Mouse (Mus musculus) G1E (cell line): Measurements from ENCODE around the gene Cercam. TPM values are rescaled to one million over a fixed set of nuclear protein-coding genes. Genes with fewer than 3 reads are reported as not detected.

ENCODE experiments used
- ATAC-seq: 2 replicates; pipeline ENCODE4 v1.8.0; 2016; ENCODE audit warnings: mild to moderate bottlenecking; ENCODE audit not compliant: insufficient number of reproducible peaks, poor library complexity, low FRiP score, severe bottlenecking; ENCODE audit errors: extremely low read depth
- DNase-seq: peaks from one replicate; pipeline ENCODE4 v3.0.0; 2012; ENCODE audit warnings: low spot score
- H3K27me3 ChIP-seq: 2 replicates; pipeline ENCODE4 v1.6.1; 2012; ENCODE audit warnings: mild to moderate bottlenecking, low read length, inconsistent platforms; ENCODE audit not compliant: insufficient read depth
- H3K36me3 ChIP-seq: replicated peaks from 2 replicates; pipeline ENCODE3; 2012; ENCODE audit warnings: mild to moderate bottlenecking, inconsistent platforms
- H3K4me1 ChIP-seq: 2 replicates; pipeline ENCODE4 v1.6.1; 2012; ENCODE audit warnings: low read depth, low read length, inconsistent platforms, mixed read lengths; ENCODE audit not compliant: insufficient read depth
- H3K4me3 ChIP-seq: 2 replicates; pipeline ENCODE4 v1.5.1; 2012; ENCODE audit warnings: low read depth, mild to moderate bottlenecking, inconsistent platforms, low read length, moderate library complexity, mixed read lengths
- H3K9me3 ChIP-seq: replicated peaks from 2 replicates; pipeline ENCODE4 v1.6.1; 2012; ENCODE audit warnings: inconsistent platforms
- CTCF ChIP-seq: IDR thresholded peaks from 2 replicates; pipeline ENCODE4 v1.5.1; 2012; ENCODE audit warnings: low read depth, low read length, inconsistent platforms, mixed read lengths
- GATA1 ChIP-seq: IDR thresholded peaks from 2 replicates; pipeline ENCODE4 v1.6.1; 2012; ENCODE audit warnings: borderline replicate concordance, low read length, inconsistent platforms, mixed read lengths
- GATA2 ChIP-seq: IDR thresholded peaks from 2 replicates; pipeline ENCODE4 v1.6.1; 2012; ENCODE audit warnings: low read depth, low read length, inconsistent platforms, borderline replicate concordance
- POLR2AphosphoS5 ChIP-seq: IDR thresholded peaks from 2 replicates; pipeline ENCODE4 v1.6.1; 2012; ENCODE audit warnings: low read depth, low read length, inconsistent platforms; ENCODE audit not compliant: insufficient replicate concordance
- TAL1 ChIP-seq: conservative IDR thresholded peaks from 2 replicates; pipeline ENCODE4 v1.6.1; 2012; ENCODE audit warnings: low read depth, low read length, inconsistent platforms, mixed read lengths
- polyA plus RNA-seq: library from polyadenylated mRNA; stranded (reverse); fragments of >175 nt; gene quantifications from 2 replicates; pipeline ENCODE4 v1.2.3, GENCODE M21; 2012
- total RNA-seq, 2 experiments: library from RNA; stranded (forward) in 1 of 2; stranded (reverse) in 1 of 2; fragments of 200-1000 nt in 1 of 2; fragments of >200 nt in 1 of 2; fragmentation: Nextera tagmentation in 1 of 2; gene quantifications; 2 replicates each; pipeline ENCODE4 v1.2.3; 2014 to 2017

The Cercam gene
- total and polyA plus RNA-seq, 3 experiments = 2.9 to 23.6 (median 21.1) TPM

DNA sequence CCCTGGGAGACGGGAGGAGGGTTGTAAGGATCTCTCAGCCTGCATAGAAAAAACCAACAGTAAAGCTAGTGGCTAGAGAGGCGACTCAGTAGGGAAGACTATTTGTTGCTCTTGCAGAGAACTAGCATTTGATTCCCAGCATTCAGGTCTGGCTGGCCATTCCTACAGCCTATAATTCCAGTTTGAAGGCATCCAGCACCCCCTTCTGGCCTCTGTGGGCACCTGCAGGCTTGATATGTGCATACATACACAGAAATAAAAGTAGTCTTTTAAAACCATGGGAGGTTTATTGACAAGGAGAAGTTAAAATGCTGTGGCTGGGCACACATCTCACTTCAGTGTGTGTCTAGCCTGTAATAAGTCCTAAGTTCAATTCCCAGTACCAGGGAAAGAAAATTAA lies 41.1 kb downstream of the Cercam start:
- Histone ChIP-seq H3K4me3 (no peak overlapping the region), H3K4me1 (no peaks in the 10 kb centered on the region), H3K36me3 (peaks cover 87% of the 10 kb centered on the region), H3K9me3 (no peaks in the 10 kb centered on the region), H3K27me3 (no peaks in the 10 kb centered on the region)
- TF ChIP-seq CTCF (0 out of 2 replicates have a peak, but pooled peaks have one; percentile 23), POLR2AphosphoS5 (no peak)
- DNase-seq (no peak), ATAC-seq (no peak)

- Histone ChIP-seq H3K36me3 (peaks cover 88% of the 10 kb centered on the region), H3K4me3 (no peak overlapping the region)
- no peak for ATAC-seq
Measured at GRCm38 (mm10) chr2:29917621-29918020, 48.7 kb downstream of the Cercam start.

GRCm38 (mm10) chr2:29922011-29922410 lies 53.0 kb downstream of the Cercam start:
- Histone ChIP-seq H3K27me3 (no peaks in the 10 kb centered on the region), H3K4me1 (0 out of 2 replicates have a peak, but pooled peaks cover 3% of the 10 kb centered on the region), H3K4me3 (no peak overlapping the region), H3K36me3 (peaks cover 92% of the 10 kb centered on the region), H3K9me3 (no peaks in the 10 kb centered on the region)
- TF ChIP-seq POLR2AphosphoS5 (no peak), CTCF (no peak), GATA2 (no peak), TAL1 (no peak), GATA1 (no peak)
- ATAC-seq = no peak
- no peak for DNase-seq

More at GRCm38 (mm10) chr2:29917621-29918020, 48.7 kb downstream of the Cercam start:
- Histone ChIP-seq H3K9me3 (no peaks in the 10 kb centered on the region), H3K27me3 (no peaks in the 10 kb centered on the region), H3K4me1 (0 out of 2 replicates have a peak, but pooled peaks cover 3% of the 10 kb centered on the region)
- TF ChIP-seq GATA2 (no peak), POLR2AphosphoS5 (no peak), CTCF (no peak), TAL1 (no peak), GATA1 (no peak)
- DNase-seq = no peak

DNA sequence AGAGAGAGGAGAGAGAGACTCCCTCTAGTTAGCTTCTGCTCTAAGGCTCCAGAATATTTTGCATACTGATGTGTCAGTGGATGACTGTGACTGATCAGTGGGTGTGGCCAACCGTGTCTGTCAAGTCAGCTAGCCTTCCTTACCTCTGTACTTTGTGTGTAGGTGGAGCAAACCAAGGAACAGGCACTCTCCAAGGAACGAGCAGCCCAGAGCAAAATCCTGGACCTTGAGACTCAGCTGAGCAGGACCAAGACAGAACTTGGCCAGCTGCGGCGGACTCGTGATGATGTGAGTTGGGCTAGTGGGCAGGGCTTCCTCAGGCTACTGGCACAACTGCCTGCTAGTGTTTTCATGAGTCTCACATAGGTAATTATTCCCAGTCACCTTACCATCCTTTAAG lies 57.6 kb downstream of the Cercam start:
- Histone ChIP-seq H3K4me1 (no peaks in the 10 kb centered on the region), H3K9me3 (no peaks in the 10 kb centered on the region), H3K36me3 (peaks cover 92% of the 10 kb centered on the region), H3K27me3 (no peaks in the 10 kb centered on the region), H3K4me3 (no peak overlapping the region)
- no peak for ATAC-seq
- TF ChIP-seq GATA1 (no peak), CTCF (no peak), GATA2 (no peak), POLR2AphosphoS5 (no peak), TAL1 (no peak)
- no peak for DNase-seq

- Histone ChIP-seq H3K9me3 (no peaks in the 10 kb centered on the region), H3K36me3 (peaks cover 56% of the 10 kb centered on the region), H3K27me3 (no peaks in the 10 kb centered on the region), H3K4me1 (peaks cover 4% of the 10 kb centered on the region; the same call in 1 of the 2 replicates), H3K4me3 (no peak overlapping the region)
- no peak for TF ChIP-seq GATA2
- TF ChIP-seq TAL1 = no peak
- TF ChIP-seq GATA1 = no peak
- no peak for TF ChIP-seq CTCF
- TF ChIP-seq POLR2AphosphoS5 = no peak
- no peak for DNase-seq
- ATAC-seq = no peak
Measured at GRCm38 (mm10) chr2:29930506-29930905, 61.5 kb downstream of the Cercam start.

GRCm38 (mm10) chr2:29931194-29931593 lies 62.2 kb downstream of the Cercam start:
- ATAC-seq = no peak
- no peaks in the 10 kb centered on the region for H3K27me3 ChIP-seq
- peaks cover 8% of the 10 kb centered on the region for H3K4me1 ChIP-seq
- no peak for TF ChIP-seq POLR2AphosphoS5
- peaks cover 52% of the 10 kb centered on the region for H3K36me3 ChIP-seq
- no peak for DNase-seq
- no peak overlapping the region for H3K4me3 ChIP-seq
- no peaks in the 10 kb centered on the region for H3K9me3 ChIP-seq

Other genes with a start within 250 kb of the Cercam start
- 42.0 and 42.8 TPM in 2 replicates for gene Rapgef1, start 249.4 kb upstream of the Cercam start, total RNA-seq (2014; fragmentation: Nextera tagmentation)
- gene Rapgef1, start 249.4 kb upstream of the Cercam start, total RNA-seq (2017) = 24.3 and 25.4 TPM in 2 replicates
- 37.2 and 43.3 TPM in 2 replicates for gene Rapgef1, start 249.4 kb upstream of the Cercam start, polyA plus RNA-seq
- not detected in 2 replicates for gene Gm13420, start 117.5 kb upstream of the Cercam start, total RNA-seq (2014; fragmentation: Nextera tagmentation)
- gene Gm13420, start 117.5 kb upstream of the Cercam start, total RNA-seq (2017) = not detected in 2 replicates
- gene Gm13420, start 117.5 kb upstream of the Cercam start, polyA plus RNA-seq = not detected in 2 replicates
- gene Gm13547, start 109.9 kb upstream of the Cercam start, total RNA-seq (2014; fragmentation: Nextera tagmentation) = not detected in 2 replicates
- gene Gm13547, start 109.9 kb upstream of the Cercam start, total RNA-seq (2017) = 0.93 TPM in 1 of 2 replicates, not detected in the other
- not detected in 2 replicates for gene Gm13547, start 109.9 kb upstream of the Cercam start, polyA plus RNA-seq
- gene Coq4, start 81.7 kb upstream of the Cercam start, total RNA-seq (2014; fragmentation: Nextera tagmentation) = 9.8 and 11.1 TPM in 2 replicates
- gene Coq4, start 81.7 kb upstream of the Cercam start, total RNA-seq (2017) = 18.2 and 20.1 TPM in 2 replicates
- 242 and 318 TPM in 2 replicates for gene Coq4, start 81.7 kb upstream of the Cercam start, polyA plus RNA-seq
- gene Trub2, start 80.7 kb upstream of the Cercam start, total RNA-seq (2014; fragmentation: Nextera tagmentation) = 28.1 and 30.5 TPM in 2 replicates
- 51.7 and 66.4 TPM in 2 replicates for gene Trub2, start 80.7 kb upstream of the Cercam start, total RNA-seq (2017)
- gene Trub2, start 80.7 kb upstream of the Cercam start, polyA plus RNA-seq = 5.6 and 7.9 TPM in 2 replicates
- 4.2 and 9.0 TPM in 2 replicates for gene Slc27a4, start 66.5 kb upstream of the Cercam start, total RNA-seq (2014; fragmentation: Nextera tagmentation)
- 5.5 and 8.6 TPM in 2 replicates for gene Slc27a4, start 66.5 kb upstream of the Cercam start, total RNA-seq (2017)
- 5.7 and 6.7 TPM in 2 replicates for gene Slc27a4, start 66.5 kb upstream of the Cercam start, polyA plus RNA-seq
- 10.3 and 15.2 TPM in 2 replicates for gene Urm1, start 49.1 kb upstream of the Cercam start, total RNA-seq (2014; fragmentation: Nextera tagmentation)
- gene Urm1, start 49.1 kb upstream of the Cercam start, total RNA-seq (2017) = 19.9 and 23.8 TPM in 2 replicates
- 43.5 and 71.3 TPM in 2 replicates for gene Urm1, start 49.1 kb upstream of the Cercam start, polyA plus RNA-seq
- gene Odf2, start 20.1 kb downstream of the Cercam start, total RNA-seq (2014; fragmentation: Nextera tagmentation) = 72.5 and 158 TPM in 2 replicates
- gene Odf2, start 20.1 kb downstream of the Cercam start, total RNA-seq (2017) = 64.6 and 70.9 TPM in 2 replicates
- gene Odf2, start 20.1 kb downstream of the Cercam start, polyA plus RNA-seq = 16.0 and 24.1 TPM in 2 replicates
- gene Gle1, start 66.3 kb downstream of the Cercam start, total RNA-seq (2014; fragmentation: Nextera tagmentation) = 42.1 and 52.2 TPM in 2 replicates
- 57.2 and 61.6 TPM in 2 replicates for gene Gle1, start 66.3 kb downstream of the Cercam start, total RNA-seq (2017)
- 42.5 and 62.3 TPM in 2 replicates for gene Gle1, start 66.3 kb downstream of the Cercam start, polyA plus RNA-seq
- gene Sptan1, start 96.4 kb downstream of the Cercam start, total RNA-seq (2014; fragmentation: Nextera tagmentation) = 25.6 and 25.7 TPM in 2 replicates
- gene Sptan1, start 96.4 kb downstream of the Cercam start, total RNA-seq (2017) = 49.4 and 53.2 TPM in 2 replicates
- gene Sptan1, start 96.4 kb downstream of the Cercam start, polyA plus RNA-seq = 8.8 and 9.3 TPM in 2 replicates
- 15.1 and 17.9 TPM in 2 replicates for gene Wdr34, start 179.7 kb downstream of the Cercam start, total RNA-seq (2014; fragmentation: Nextera tagmentation)
- gene Wdr34, start 179.7 kb downstream of the Cercam start, total RNA-seq (2017) = 9.6 and 13.5 TPM in 2 replicates
- gene Wdr34, start 179.7 kb downstream of the Cercam start, polyA plus RNA-seq = 35.5 and 38.4 TPM in 2 replicates
- 751 and 948 TPM in 2 replicates for gene Set, start 188.2 kb downstream of the Cercam start, total RNA-seq (2014; fragmentation: Nextera tagmentation)
- gene Set, start 188.2 kb downstream of the Cercam start, total RNA-seq (2017) = 667 and 849 TPM in 2 replicates
- 806 and 885 TPM in 2 replicates for gene Set, start 188.2 kb downstream of the Cercam start, polyA plus RNA-seq
- gene Pkn3, start 208.5 kb downstream of the Cercam start, total RNA-seq (2014; fragmentation: Nextera tagmentation) = 1.6 and 2.4 TPM in 2 replicates
- gene Pkn3, start 208.5 kb downstream of the Cercam start, total RNA-seq (2017) = 4.5 and 5.9 TPM in 2 replicates
- gene Pkn3, start 208.5 kb downstream of the Cercam start, polyA plus RNA-seq = 13.3 and 14.5 TPM in 2 replicates
- 25.4 and 29.4 TPM in 2 replicates for gene Zdhhc12, start 224.5 kb downstream of the Cercam start, total RNA-seq (2014; fragmentation: Nextera tagmentation)
- 9.5 and 10.3 TPM in 2 replicates for gene Zdhhc12, start 224.5 kb downstream of the Cercam start, total RNA-seq (2017)
- gene Zdhhc12, start 224.5 kb downstream of the Cercam start, polyA plus RNA-seq = 31.0 and 31.4 TPM in 2 replicates